Mouse (Mus musculus): ENCODE measurements around the gene Nrcam. TPM values are rescaled to one million over a fixed set of nuclear protein-coding genes. Genes with fewer than 3 reads are reported as not detected.
A peak's percentile ranks its signal among the peaks of the same experiment; 100 is the strongest.

The Nrcam gene
- polyA plus RNA-seq, 1 experiment from 2014 or later, result 83.7 TPM

DNA sequence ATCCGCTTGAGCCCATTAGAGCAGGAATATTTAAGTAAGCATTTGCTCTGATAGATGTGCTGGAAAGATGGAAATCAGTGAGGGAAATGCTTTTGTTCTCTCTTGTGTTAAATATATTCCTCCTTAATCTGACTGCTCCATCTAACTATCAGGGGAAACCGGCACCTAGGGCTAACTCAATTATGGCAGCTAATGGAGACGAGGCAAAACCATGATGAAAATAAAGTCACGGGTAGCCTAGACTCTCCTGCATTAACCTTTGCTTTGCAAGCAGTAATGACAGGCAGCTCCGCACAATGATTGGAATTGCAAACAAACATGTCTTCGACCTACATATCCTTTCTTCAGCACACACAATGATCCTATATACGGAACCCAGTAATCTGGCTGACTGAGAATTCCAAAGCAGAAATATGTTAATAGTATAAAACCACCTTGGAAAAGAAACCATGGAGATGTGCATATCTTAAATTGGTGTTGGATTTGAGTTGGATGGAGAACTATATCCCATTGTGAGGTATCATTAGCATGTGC, 205.5 kb downstream of the Nrcam start:
- no peak overlapping the region for H3K4me3 ChIP-seq
- 82% methylated on average over 7 of the region's 7 CpGs for WGBS
- no peak overlapping the region; the same call in 1 of the 2 replicates for H3K27ac ChIP-seq
- H3K4me1 ChIP-seq, result peaks cover 18% of the 10 kb centered on the region
- H3K36me3 ChIP-seq (ENCODE audit: poor library complexity, severe bottlenecking), result no peaks in the 10 kb centered on the region
- ATAC-seq, result 0 out of 2 replicates have a peak, but pooled peaks have one; percentile 19
- no peak overlapping the region for H3K9ac ChIP-seq
- no peaks in the 10 kb centered on the region for H3K27me3 ChIP-seq
- H3K9me3 ChIP-seq (replicated peaks), result no peaks in the 10 kb centered on the region
- H3K4me2 ChIP-seq, result no peak overlapping the region

DNA sequence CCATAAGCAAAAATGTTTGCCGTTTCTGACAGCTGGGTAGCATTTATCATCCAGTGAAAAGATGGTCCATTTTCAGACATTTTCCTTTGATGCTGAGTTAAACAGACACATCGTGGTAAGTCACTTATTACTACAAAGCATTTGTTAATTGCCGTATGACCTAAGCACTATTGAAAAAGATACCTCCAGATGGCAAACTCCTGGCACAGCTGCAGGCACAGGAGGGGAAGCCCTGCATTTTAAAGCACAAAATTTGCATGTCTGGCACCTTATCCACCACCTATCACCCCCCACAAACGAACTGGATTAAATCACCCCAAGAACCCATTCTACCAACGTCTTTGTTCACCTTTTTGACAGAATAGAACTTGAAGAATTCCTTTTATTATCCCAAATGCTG, 206.9 kb downstream of the Nrcam start:
- peak; percentile 68 for ATAC-seq
- Histone ChIP-seq H3K4me3 (no peak overlapping the region), H3K4me1 (peaks cover 18% of the 10 kb centered on the region), H3K27me3 (no peaks in the 10 kb centered on the region), H3K9me3 (replicated peaks) (no peaks in the 10 kb centered on the region), H3K9ac (no peak overlapping the region), H3K36me3 (ENCODE audit: poor library complexity, severe bottlenecking) (peaks cover 5% of the 10 kb centered on the region; the same call in 1 of the 2 replicates), H3K4me2 (no peak overlapping the region), H3K27ac (no peak overlapping the region; the same call in 1 of the 2 replicates)
- WGBS, result 26% methylated on average over 5 of the region's 5 CpGs

DNA sequence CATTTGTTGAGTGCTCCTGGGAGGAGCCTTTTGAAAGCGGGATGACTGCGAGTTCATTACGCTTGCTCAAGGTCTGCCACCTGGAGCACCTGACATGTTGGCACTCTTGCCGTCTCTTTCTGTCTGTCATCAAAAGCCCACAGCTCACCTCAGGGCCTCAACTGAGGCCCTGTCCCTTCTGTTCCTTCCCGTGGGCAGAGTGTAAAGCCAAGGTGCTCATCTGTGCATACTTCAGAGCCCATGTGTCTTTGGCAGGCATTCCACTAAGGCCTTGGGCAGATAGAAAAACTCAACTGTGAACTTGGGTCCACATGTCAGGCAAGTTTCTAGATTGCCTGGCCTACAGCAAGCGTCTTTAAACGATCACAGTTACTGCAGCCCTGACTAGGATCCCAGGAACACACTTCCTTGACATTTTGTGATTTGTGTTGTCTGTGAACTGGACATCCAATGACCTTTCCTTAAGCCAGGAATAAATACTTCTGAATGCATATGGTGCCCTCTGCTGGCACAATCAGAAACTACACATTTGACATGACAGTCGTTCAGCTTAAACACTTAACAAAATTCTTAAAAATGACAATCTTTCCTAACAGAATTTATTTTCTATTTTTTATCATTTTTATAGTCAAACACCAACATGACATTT, 219.2 kb downstream of the Nrcam start:
- ATAC-seq, result peak; percentile 80
- no peak overlapping the region for H3K27ac ChIP-seq
- no peaks in the 10 kb centered on the region for H3K9me3 ChIP-seq (replicated peaks)
- no peaks in the 10 kb centered on the region for H3K27me3 ChIP-seq
- WGBS, result 50% methylated on average over 8 of the region's 8 CpGs
- H3K4me2 ChIP-seq, result no peak overlapping the region
- no peak overlapping the region for H3K9ac ChIP-seq
- peaks cover 9% of the 10 kb centered on the region for H3K36me3 ChIP-seq (ENCODE audit: poor library complexity, severe bottlenecking)
- peaks cover 4% of the 10 kb centered on the region; the same call in 1 of the 2 replicates for H3K4me1 ChIP-seq
- H3K4me3 ChIP-seq, result no peak overlapping the region

- H3K27me3 ChIP-seq, result no peaks in the 10 kb centered on the region
- ATAC-seq, result peak; percentile 53; the same call in 1 of the 2 replicates
- H3K4me1 ChIP-seq, result peaks cover 4% of the 10 kb centered on the region; the same call in 1 of the 2 replicates
- no peaks in the 10 kb centered on the region for H3K9me3 ChIP-seq (replicated peaks)
- no peak overlapping the region for H3K27ac ChIP-seq
- no peak overlapping the region for H3K9ac ChIP-seq
- H3K4me3 ChIP-seq, result no peak overlapping the region
- WGBS, result 68% methylated on average over 9 of the region's 9 CpGs
- peaks cover 9% of the 10 kb centered on the region for H3K36me3 ChIP-seq (ENCODE audit: poor library complexity, severe bottlenecking)
- H3K4me2 ChIP-seq, result no peak overlapping the region
These were observed 219.8 kb downstream of the Nrcam start for GRCm38 (mm10) chr12:44548465-44548864.

DNA sequence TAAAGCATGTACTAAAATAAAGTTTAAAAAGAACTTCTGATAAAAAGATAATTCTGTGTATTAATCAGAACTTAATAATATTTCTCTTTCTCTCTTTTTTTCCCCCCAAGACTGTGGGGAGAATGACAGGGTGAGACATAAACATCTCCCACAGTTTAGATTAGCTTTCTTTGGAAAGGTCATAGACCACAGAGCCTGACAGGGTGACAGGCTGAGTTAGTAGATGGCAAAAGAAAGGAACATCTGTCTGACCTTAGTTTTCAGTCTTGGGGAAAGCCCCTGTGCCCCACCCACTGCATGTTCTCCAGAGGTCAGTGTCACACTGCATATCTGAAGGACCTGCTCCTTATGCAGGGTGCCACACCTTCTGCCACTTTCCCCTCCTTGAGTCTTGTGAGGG, 222.9 kb downstream of the Nrcam start:
- Histone ChIP-seq H3K4me1 (peaks cover 4% of the 10 kb centered on the region; the same call in 1 of the 2 replicates), H3K4me3 (no peak overlapping the region), H3K9ac (no peak overlapping the region), H3K27me3 (no peaks in the 10 kb centered on the region), H3K36me3 (ENCODE audit: poor library complexity, severe bottlenecking) (peaks cover 13% of the 10 kb centered on the region), H3K9me3 (replicated peaks) (no peaks in the 10 kb centered on the region), H3K4me2 (no peak overlapping the region), H3K27ac (no peak overlapping the region)
- ATAC-seq, result no peak

DNA sequence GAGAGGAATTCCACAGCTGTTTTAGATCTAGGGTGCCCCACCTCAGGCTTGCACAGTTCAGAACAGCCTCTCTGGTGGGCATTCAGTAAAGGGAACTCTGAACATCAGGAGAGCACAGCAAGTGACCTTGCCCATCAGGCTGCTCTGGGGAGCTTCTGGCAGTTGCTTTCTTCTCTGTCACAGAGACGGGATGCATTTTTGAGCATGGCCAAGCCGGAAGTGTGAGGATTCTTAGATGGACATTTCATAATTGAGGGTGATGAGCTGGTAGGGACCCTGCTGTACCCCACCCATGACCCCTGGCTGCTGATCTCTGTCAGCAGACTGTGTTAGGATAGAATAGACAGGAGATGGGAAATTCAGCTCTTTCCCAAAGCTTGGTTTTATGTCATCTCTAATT, 225.4 kb downstream of the Nrcam start:
- Histone ChIP-seq H3K4me3 (no peak overlapping the region), H3K27me3 (no peaks in the 10 kb centered on the region), H3K9me3 (replicated peaks) (no peaks in the 10 kb centered on the region), H3K27ac (no peak overlapping the region), H3K36me3 (ENCODE audit: poor library complexity, severe bottlenecking) (peaks cover 16% of the 10 kb centered on the region), H3K4me1 (no peaks in the 10 kb centered on the region), H3K4me2 (no peak overlapping the region), H3K9ac (no peak overlapping the region)
- ATAC-seq, result no peak
- 81% methylated on average over 2 of the region's 2 CpGs for whole genome bisulfite sequencing

DNA sequence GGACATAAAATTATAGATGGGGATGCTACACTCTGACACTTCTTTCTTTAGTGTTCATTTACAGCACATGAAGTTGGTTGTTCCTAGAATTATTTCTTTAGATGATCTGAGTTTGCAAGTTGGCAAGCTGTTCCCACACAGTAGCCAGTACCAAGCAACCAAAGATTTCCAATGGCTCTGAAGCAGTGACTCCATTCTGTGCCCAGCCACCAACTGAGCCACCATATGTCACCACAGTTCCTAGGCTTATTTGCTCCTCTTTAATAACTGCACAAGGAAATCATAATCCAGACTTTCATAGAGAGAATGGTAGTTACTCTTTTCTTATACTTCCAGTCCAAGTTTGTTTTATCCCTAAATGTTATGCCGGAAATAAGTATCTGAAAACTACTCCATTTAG, 226.1 kb downstream of the Nrcam start:
- ATAC-seq, result no peak
- peaks cover 16% of the 10 kb centered on the region for H3K36me3 ChIP-seq (ENCODE audit: poor library complexity, severe bottlenecking)

GRCm38 (mm10) chr12:44560002-44560401, 231.3 kb downstream of the Nrcam start:
- no peaks in the 10 kb centered on the region for H3K27me3 ChIP-seq
- H3K4me1 ChIP-seq, result no peaks in the 10 kb centered on the region
- no peak overlapping the region for H3K9ac ChIP-seq
- H3K9me3 ChIP-seq (replicated peaks), result no peaks in the 10 kb centered on the region
- no peak overlapping the region for H3K4me2 ChIP-seq
- no peak for ATAC-seq
- H3K36me3 ChIP-seq (ENCODE audit: poor library complexity, severe bottlenecking), result peaks cover 41% of the 10 kb centered on the region
- H3K4me3 ChIP-seq, result no peak overlapping the region
- H3K27ac ChIP-seq, result no peak overlapping the region

More for the DNA sequence above, 226.1 kb downstream of the Nrcam start:
- Histone ChIP-seq H3K4me2 (no peak overlapping the region), H3K4me3 (no peak overlapping the region), H3K27ac (no peak overlapping the region), H3K27me3 (no peaks in the 10 kb centered on the region), H3K4me1 (no peaks in the 10 kb centered on the region), H3K9ac (no peak overlapping the region), H3K9me3 (replicated peaks) (no peaks in the 10 kb centered on the region)
- 94% methylated on average over 1 of the region's 1 CpGs for WGBS

- H3K36me3 ChIP-seq (ENCODE audit: poor library complexity, severe bottlenecking), result peaks cover 62% of the 10 kb centered on the region
- no peaks in the 10 kb centered on the region for H3K9me3 ChIP-seq (replicated peaks)
- no peak overlapping the region for H3K4me2 ChIP-seq
- peak; percentile 61; the same call in 1 of the 2 replicates for ATAC-seq
- no peaks in the 10 kb centered on the region for H3K27me3 ChIP-seq
- no peaks in the 10 kb centered on the region for H3K4me1 ChIP-seq
- H3K27ac ChIP-seq, result no peak overlapping the region
- no peak overlapping the region for H3K4me3 ChIP-seq
- 86% methylated on average over 7 of the region's 7 CpGs for WGBS
- no peak overlapping the region for H3K9ac ChIP-seq
These were observed 241.4 kb downstream of the Nrcam start for GRCm38 (mm10) chr12:44570070-44570469.

DNA sequence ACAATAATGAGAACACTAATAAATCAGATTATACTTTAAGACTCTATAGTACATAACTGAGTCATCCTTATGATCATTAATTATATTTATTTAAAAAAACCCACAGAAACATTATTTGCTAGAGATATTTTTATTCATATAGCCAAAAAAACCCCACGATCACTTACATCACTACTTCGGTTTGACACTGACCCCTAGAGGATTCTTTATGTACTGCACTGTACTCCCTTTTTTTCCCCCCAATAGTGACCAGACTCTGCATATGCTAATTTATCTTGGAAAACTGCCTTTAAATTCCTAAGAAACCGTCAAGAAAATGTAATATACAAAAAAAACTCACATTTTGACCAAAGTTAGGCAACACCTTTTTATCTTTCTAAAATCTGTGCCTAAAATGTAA, 244.0 kb downstream of the Nrcam start:
- Histone ChIP-seq H3K27ac (no peak overlapping the region), H3K4me3 (no peak overlapping the region), H3K27me3 (no peaks in the 10 kb centered on the region), H3K9me3 (replicated peaks) (no peaks in the 10 kb centered on the region), H3K4me2 (no peak overlapping the region), H3K9ac (no peak overlapping the region), H3K4me1 (no peaks in the 10 kb centered on the region), H3K36me3 (ENCODE audit: poor library complexity, severe bottlenecking) (peaks cover 60% of the 10 kb centered on the region)
- ATAC-seq, result peak; percentile 66; the same call in 1 of the 2 replicates
- WGBS, result 22% methylated on average over 3 of the region's 3 CpGs

GRCm38 (mm10) chr12:44574167-44574566, 245.5 kb downstream of the Nrcam start:
- Histone ChIP-seq H3K9me3 (replicated peaks) (no peaks in the 10 kb centered on the region), H3K9ac (no peak overlapping the region), H3K36me3 (ENCODE audit: poor library complexity, severe bottlenecking) (peaks cover 46% of the 10 kb centered on the region), H3K4me3 (no peak overlapping the region), H3K4me2 (no peak overlapping the region), H3K27me3 (no peaks in the 10 kb centered on the region), H3K4me1 (no peaks in the 10 kb centered on the region), H3K27ac (no peak overlapping the region)
- no peak for ATAC-seq
- WGBS, result 95% methylated on average over 3 of the region's 3 CpGs

GRCm38 (mm10) chr12:44601410-44602149, 272.9 kb downstream of the Nrcam start:
- Histone ChIP-seq H3K9ac (no peak overlapping the region), H3K27ac (no peak overlapping the region), H3K4me3 (no peak overlapping the region), H3K36me3 (ENCODE audit: poor library complexity, severe bottlenecking) (peaks cover 19% of the 10 kb centered on the region), H3K4me2 (no peak overlapping the region), H3K9me3 (replicated peaks) (no peaks in the 10 kb centered on the region), H3K4me1 (no peaks in the 10 kb centered on the region), H3K27me3 (no peaks in the 10 kb centered on the region)
- 31% methylated on average over 16 of the region's 16 CpGs for WGBS
- ATAC-seq, result peak; percentile 63

Measured in forebrain, embryonic 13.5 days (tissue).